Mouse (Mus musculus) ES-E14 (cell line): ENCODE measurements around the gene H2-M10.3.

Experiments
- HCFC1 ChIP-seq: IDR thresholded peaks from 2 replicates; pipeline ENCODE4 v1.6.1; 2012; ENCODE audit warnings: low read length, inconsistent platforms, borderline replicate concordance; ENCODE audit not compliant: insufficient read depth
- MAFK ChIP-seq: IDR thresholded peaks from 2 replicates; pipeline ENCODE4 v1.6.1; 2014; ENCODE audit warnings: mild to moderate bottlenecking, low read depth, low read length, inconsistent platforms; ENCODE audit not compliant: insufficient read depth
- ZNF384 ChIP-seq: IDR thresholded peaks from 2 replicates; pipeline ENCODE4 v1.6.1; 2012; ENCODE audit warnings: low read depth, low read length, inconsistent platforms

- no peak for TF ChIP-seq HCFC1
- no peak for TF ChIP-seq ZNF384
- TF ChIP-seq MAFK: no peak
These were observed 42.2 kb downstream of the H2-M10.3 start, which contains the start of gene H2-M10.1 for GRCm38 (mm10) chr17:36326055-36326454.
